Mouse (Mus musculus) liver, embryonic 16.5 days (tissue): ENCODE results near the gene Mutyh. TPM values are rescaled to one million over a fixed set of nuclear protein-coding genes. Genes with fewer than 3 reads are reported as not detected.

Experiments
- ATAC-seq: fragments of 200-750 bp; cut with Nextera tagmentation; 2 replicates; pipeline ENCODE4 v1.8.0; 2017; ENCODE audit warnings: low read depth, mild to moderate bottlenecking, moderate number of reproducible peaks, moderate library complexity
- H3K27ac ChIP-seq: fragments of 300-500 bp; sonication (generic); 2 replicates; pipeline ENCODE4 v1.5.1; 2014; ENCODE audit warnings: mild to moderate bottlenecking, low read length
- H3K27me3 ChIP-seq: fragments of 300-500 bp; sonication (generic); 2 replicates; pipeline ENCODE4 v1.6.1; 2014; ENCODE audit warnings: low read depth, low read length, mixed read lengths; ENCODE audit not compliant: control insufficient read depth, insufficient read depth
- H3K36me3 ChIP-seq: fragments of 300-500 bp; sonication (generic); 2 replicates; pipeline ENCODE4 v1.6.1; 2014; ENCODE audit warnings: mild to moderate bottlenecking; ENCODE audit not compliant: control insufficient read depth, insufficient read depth
- H3K4me1 ChIP-seq: fragments of 300-500 bp; sonication (generic); 2 replicates; pipeline ENCODE4 v1.6.1; 2014; ENCODE audit warnings: low read depth, low read length, mixed read lengths; ENCODE audit not compliant: control insufficient read depth
- H3K4me2 ChIP-seq: fragments of 300-500 bp; sonication (generic); 2 replicates; pipeline ENCODE4 v1.6.1; 2014; ENCODE audit warnings: low read depth, low read length, mixed read lengths
- H3K4me3 ChIP-seq: fragments of 300-500 bp; sonication (generic); 2 replicates; pipeline ENCODE4 v1.5.1; 2014; ENCODE audit warnings: low read depth, mild to moderate bottlenecking, low read length
- H3K9ac ChIP-seq: fragments of 300-500 bp; sonication (generic); 2 replicates; pipeline ENCODE4 v1.6.1; 2014; ENCODE audit warnings: low read depth, low read length
- H3K9me3 ChIP-seq: fragments of 300-500 bp; sonication (generic); replicated peaks from 2 replicates; pipeline ENCODE4 v1.6.1; 2016; ENCODE audit warnings: low read length; ENCODE audit not compliant: control insufficient read depth
- WGBS: fragments of 180-500 bp; shearing (Covaris S2); extraction: QIAGEN DNeasy Blood & Tissue Kit; methylation state at CpG from one replicate; pipeline ENCODE4 v1.1.7; 2014; ENCODE audit not compliant: insufficient replicate concordance; 5-methylcytosine and 5-hydroxymethylcytosine counted together
- polyA plus RNA-seq: library from polyadenylated mRNA; unstranded; fragments of >200 nt; fragmentation: Nextera tagmentation; extraction: Ambion mirVana; gene quantifications from 2 replicates; pipeline ENCODE4 v1.2.1, GENCODE M21; 2015

Mutyh gene
- polyA plus RNA-seq, 1 experiment from 2014 or later: 2.9 TPM

DNA sequence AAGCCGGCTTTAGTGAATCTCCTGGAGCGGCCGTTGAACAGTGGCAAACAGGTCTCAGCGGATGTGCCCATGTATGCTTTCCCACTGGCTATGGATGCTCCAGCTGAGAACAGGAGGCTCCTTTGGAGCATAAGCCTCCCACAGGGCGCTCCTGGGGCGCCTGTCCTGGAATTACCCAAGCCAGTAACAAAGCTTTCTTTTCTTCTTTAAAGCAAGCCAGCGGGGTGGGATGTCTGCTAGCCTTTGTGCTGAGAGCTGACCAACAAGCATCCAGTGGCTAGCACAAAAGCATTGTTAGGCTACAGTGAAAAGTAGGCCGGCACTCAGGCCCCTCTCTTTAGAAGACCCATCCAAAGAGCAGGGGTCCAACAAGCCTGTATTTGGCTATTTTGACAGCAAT is 25.4 kb upstream of the Mutyh start:
- WGBS: 60% methylated on average over 8 of the region's 8 CpGs
- no peak for ATAC-seq
- Histone ChIP-seq H3K36me3 (no peaks in the 10 kb centered on the region), H3K9me3 (no peaks in the 10 kb centered on the region), H3K4me1 (no peaks in the 10 kb centered on the region), H3K9ac (no peak overlapping the region), H3K27me3 (no peaks in the 10 kb centered on the region), H3K4me3 (no peak overlapping the region), H3K4me2 (no peak overlapping the region), H3K27ac (no peak overlapping the region)

DNA sequence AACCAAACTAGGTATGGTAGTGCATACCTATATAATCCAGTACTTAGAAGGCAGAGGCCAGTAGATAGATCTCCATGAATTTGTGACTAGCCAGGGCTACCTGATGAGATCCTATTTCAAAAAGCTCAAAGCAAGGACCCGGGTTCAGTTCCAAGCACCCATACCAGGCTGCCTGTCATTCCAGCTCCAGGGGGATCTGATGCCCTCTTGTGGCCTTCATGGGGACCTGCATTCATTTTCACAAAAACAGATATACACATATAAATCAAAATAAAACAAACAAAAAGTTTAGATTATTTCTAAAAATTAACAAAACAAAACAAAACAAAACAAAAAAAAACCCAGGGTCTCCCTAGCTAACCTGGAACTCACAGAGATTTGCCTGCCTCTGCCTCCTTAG is 20.9 kb upstream of the Mutyh start:
- no peak for ATAC-seq
- Histone ChIP-seq H3K4me3 (no peak overlapping the region), H3K9ac (no peak overlapping the region), H3K27ac (no peak overlapping the region), H3K36me3 (no peaks in the 10 kb centered on the region), H3K27me3 (no peaks in the 10 kb centered on the region), H3K4me2 (no peak overlapping the region), H3K4me1 (no peaks in the 10 kb centered on the region; the same call in 1 of the 2 replicates), H3K9me3 (no peaks in the 10 kb centered on the region)
- WGBS: 85% methylated on average over 1 of the region's 1 CpGs

DNA sequence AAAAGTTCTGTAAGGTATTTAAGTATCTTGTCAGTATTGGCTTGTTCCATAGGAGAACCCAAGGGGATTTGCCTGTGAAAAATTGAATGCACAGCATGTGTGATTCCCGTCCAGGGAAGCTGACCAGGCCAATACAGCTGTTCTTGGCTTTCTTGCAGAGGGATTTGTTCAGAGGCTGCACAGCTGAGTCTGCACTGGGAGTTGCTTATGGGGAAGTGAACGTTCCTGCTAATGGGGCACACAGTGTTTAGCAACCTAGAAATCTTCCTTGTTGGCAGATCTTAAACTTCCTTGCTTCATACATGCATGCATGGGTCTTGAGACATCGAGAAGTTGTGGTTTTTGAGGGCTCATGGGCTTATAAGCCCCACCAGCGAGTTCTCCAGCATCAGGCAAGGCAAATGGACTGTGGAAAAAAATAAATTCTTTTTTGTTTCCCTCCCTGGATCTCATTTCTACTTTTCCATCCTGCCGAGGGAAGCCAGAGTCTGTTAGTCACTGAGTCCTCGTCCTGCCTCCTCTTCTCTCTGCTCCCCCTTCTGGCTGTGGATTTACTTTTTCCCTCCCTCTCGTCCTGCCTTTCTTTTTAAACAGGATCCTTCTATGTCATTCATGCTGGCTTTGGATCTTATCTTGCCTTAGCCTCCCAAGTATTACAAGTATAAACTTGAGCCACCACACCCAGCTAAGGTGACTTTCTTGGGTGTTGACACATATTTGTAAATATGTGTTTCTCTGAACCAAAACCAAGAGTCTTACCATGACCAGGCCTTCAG is 19.4 kb upstream of the Mutyh start:
- H3K4me2 ChIP-seq: no peak overlapping the region
- H3K36me3 ChIP-seq: no peaks in the 10 kb centered on the region
- H3K9ac ChIP-seq: no peak overlapping the region
- peak overlapping the region; percentile 41; the same call in 1 of the 2 replicates for H3K27ac ChIP-seq
- no peaks in the 10 kb centered on the region; the same call in 1 of the 2 replicates for H3K4me1 ChIP-seq
- H3K9me3 ChIP-seq: no peaks in the 10 kb centered on the region
- H3K27me3 ChIP-seq: no peaks in the 10 kb centered on the region
- 20% methylated on average over 7 of the region's 7 CpGs for WGBS
- peak; percentile 47 for ATAC-seq
- H3K4me3 ChIP-seq: no peak overlapping the region

DNA sequence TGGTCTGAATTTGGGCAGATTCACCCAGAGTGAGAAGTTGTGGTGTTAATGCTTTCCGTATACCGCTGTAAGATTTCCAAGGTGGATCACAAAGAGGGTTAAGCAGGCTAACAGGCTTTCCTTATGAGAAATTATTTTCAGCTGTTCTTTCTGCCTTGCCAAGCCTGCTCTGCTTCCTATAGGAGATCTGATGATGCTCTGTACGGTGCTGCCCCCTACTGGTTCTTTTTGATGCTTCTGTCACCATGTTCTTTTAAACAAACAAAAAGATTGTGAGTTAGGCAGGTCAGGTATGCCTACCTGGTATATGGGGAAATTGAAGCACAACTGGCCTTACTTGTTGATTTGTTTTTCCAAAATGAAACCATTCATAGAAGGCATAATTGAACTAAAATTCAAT is 18.6 kb upstream of the Mutyh start:
- no peaks in the 10 kb centered on the region; the same call in 1 of the 2 replicates for H3K4me1 ChIP-seq
- ATAC-seq: no peak
- no peaks in the 10 kb centered on the region for H3K27me3 ChIP-seq
- no peaks in the 10 kb centered on the region for H3K36me3 ChIP-seq
- H3K9ac ChIP-seq: no peak overlapping the region
- peak overlapping the region; percentile 41; the same call in 1 of the 2 replicates for H3K27ac ChIP-seq
- no peak overlapping the region for H3K4me3 ChIP-seq
- H3K4me2 ChIP-seq: no peak overlapping the region
- H3K9me3 ChIP-seq: no peaks in the 10 kb centered on the region
- 13% methylated on average over 3 of the region's 3 CpGs for WGBS

DNA sequence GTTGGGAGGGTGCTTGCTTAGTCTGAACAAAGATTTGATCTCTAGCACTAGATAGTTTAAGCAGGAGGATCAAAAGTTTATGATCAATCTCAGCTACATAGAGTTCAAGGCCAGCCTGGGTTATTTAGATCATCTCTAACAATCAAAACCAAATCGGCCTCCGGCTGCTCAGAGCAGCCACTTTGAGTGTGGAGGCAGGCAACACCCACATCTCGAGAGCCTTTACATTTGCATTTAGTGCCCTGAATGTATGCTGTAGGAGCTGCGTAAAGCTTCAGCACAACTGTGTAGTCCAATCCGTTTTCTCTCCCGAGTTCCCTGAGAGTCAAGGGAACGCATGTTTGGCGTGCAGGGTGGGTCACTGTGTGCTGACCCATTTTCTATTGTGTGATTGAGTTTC is 15.1 kb upstream of the Mutyh start:
- Histone ChIP-seq H3K36me3 (no peaks in the 10 kb centered on the region), H3K9me3 (no peaks in the 10 kb centered on the region), H3K4me2 (no peak overlapping the region), H3K4me1 (no peaks in the 10 kb centered on the region; the same call in 1 of the 2 replicates), H3K9ac (no peak overlapping the region), H3K27ac (no peak overlapping the region), H3K4me3 (no peak overlapping the region), H3K27me3 (no peaks in the 10 kb centered on the region)
- 77% methylated on average over 8 of the region's 8 CpGs for WGBS
- ATAC-seq: no peak

DNA sequence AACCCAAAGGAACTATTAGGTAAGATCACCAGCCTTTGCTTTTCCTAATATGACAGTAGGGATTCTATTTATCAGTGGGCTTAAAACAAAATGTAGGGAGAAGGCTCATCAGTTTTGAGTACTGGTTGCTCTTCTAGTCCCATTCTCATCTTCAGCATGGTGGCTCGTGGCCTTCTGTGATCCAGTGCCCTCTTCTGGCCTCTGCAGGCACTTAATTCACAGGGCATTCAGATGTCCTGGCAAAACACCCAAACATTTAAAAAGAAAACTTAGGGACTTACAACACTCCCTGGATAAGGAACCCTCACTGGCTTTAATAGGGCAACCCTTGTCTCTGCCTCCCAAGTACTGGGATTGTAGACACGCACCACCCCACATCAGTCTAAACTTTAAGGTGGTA is 13.2 kb upstream of the Mutyh start:
- Histone ChIP-seq H3K27me3 (no peaks in the 10 kb centered on the region), H3K9ac (no peak overlapping the region), H3K4me1 (no peaks in the 10 kb centered on the region), H3K9me3 (no peaks in the 10 kb centered on the region), H3K4me3 (no peak overlapping the region), H3K27ac (no peak overlapping the region), H3K4me2 (no peak overlapping the region), H3K36me3 (no peaks in the 10 kb centered on the region)
- WGBS: 64% methylated on average over 2 of the region's 2 CpGs
- ATAC-seq: no peak

DNA sequence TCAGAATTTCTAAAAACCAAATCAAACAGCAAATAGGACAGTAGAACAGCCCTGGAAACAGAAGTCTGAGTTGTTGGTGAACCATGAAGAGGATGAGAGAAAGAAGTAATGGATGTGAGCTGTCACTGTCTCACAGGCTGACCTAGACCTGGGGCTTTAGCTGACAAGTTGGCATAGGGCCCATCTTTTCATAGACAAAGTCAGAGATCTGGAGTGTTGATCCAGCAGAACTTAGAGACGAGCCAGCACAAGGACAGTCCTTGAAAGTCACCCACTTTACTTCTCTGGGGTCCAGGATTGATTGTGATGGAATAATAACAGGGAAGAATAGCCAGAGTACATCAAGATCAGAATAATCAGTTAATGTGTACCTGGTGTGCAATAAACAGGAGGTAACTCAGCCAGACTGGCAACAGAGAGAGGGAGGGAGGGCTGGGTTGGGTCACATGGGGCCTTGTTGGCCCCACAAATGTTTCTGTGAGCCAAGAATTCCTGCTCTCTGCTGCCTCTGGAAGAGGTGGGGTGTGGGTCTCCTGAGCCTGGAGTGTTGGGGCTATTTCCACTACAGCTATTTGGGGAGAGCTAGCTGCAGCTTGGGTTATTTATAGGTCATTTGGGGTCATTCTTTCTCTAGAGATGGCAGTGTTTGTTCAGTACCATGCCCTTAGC is 10.9 kb upstream of the Mutyh start:
- Histone ChIP-seq H3K27me3 (no peaks in the 10 kb centered on the region), H3K9me3 (no peaks in the 10 kb centered on the region), H3K4me1 (no peaks in the 10 kb centered on the region), H3K36me3 (no peaks in the 10 kb centered on the region), H3K9ac (no peak overlapping the region), H3K4me3 (no peak overlapping the region), H3K4me2 (no peak overlapping the region), H3K27ac (no peak overlapping the region)
- no peak for ATAC-seq
- WGBS: 38% methylated on average over 1 of the region's 1 CpGs

DNA sequence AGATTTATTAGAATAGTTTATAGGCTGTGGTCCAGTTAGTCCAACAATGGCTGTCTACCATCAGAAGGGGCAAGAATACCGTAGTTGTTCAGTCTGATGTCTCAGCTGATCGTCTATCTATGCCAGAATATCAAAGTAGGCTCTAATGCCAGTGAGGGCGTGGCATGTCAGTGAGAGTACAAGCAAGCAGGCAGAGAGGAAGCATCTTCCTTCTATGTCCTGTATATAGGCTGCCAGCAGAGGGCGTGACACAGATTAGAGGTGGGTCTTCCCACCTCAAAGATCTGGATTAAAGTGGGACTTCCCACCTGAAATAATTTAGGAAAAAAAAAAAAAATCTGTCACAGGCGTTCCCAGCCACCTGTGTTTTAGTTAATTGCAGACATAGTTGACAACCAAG is 7.6 kb upstream of the Mutyh start:
- H3K4me3 ChIP-seq: no peak overlapping the region
- H3K4me1 ChIP-seq: no peaks in the 10 kb centered on the region
- no peak overlapping the region for H3K9ac ChIP-seq
- no peak for ATAC-seq
- H3K4me2 ChIP-seq: no peak overlapping the region
- H3K27me3 ChIP-seq: no peaks in the 10 kb centered on the region
- H3K27ac ChIP-seq: no peak overlapping the region
- H3K36me3 ChIP-seq: peaks cover 20% of the 10 kb centered on the region
- H3K9me3 ChIP-seq: no peaks in the 10 kb centered on the region
- 27% methylated on average over 5 of the region's 5 CpGs for WGBS

DNA sequence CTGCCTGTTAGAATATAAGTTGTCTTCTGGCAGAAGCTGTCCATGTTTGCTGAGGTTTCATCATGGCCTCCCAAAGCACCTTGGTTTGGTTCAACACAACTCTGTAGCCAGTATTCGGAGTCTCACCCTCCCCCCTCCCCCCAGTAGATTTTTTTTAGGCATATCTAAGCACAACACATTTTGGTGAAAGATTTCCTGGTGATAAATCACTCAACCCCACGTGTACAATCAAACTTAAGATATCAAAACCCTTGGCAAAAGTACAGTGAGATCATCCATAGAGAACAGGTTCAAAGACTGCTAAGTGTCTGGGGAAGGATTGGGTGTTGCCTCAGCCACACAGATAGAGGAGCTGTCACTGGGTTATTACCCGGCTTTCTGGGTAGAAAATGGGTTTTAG is 3.5 kb downstream of the Mutyh start:
- 22% methylated on average over 3 of the region's 3 CpGs for WGBS
- no peak for ATAC-seq
- H3K27me3 ChIP-seq: no peaks in the 10 kb centered on the region

More for the DNA sequence above, 3.5 kb downstream of the Mutyh start:
- Histone ChIP-seq H3K9ac (no peak overlapping the region), H3K36me3 (no peaks in the 10 kb centered on the region), H3K4me3 (no peak overlapping the region), H3K27ac (no peak overlapping the region), H3K4me1 (peaks cover 15% of the 10 kb centered on the region), H3K9me3 (no peaks in the 10 kb centered on the region), H3K4me2 (no peak overlapping the region)
